In genomic region chr6:108369031-108369430, GRCm38 (mm10) we compare ENCODE assay signal across 22 mouse cellular contexts.
A peak's percentile ranks its signal among the peaks of the same experiment; 100 is the strongest.
DNase-seq lines count a peak whose midpoint lies in the region; ATAC-seq and TF ChIP-seq lines count a peak whose summit lies in the region.
"Had no signal": no experiment of that assay in that cellular context is flagged by ENCODE, and none has a peak within 500 bp of the region (broad histone marks: within the 10 kb centered on the region; RNA-seq: fewer than 3 reads in every experiment).

No protein-coding gene starts in this region.

- H3K4me2 ChIP-seq in kidney, embryonic 15.5 days = no peak overlapping the region
- H3K4me2 ChIP-seq in kidney, embryonic 16.5 days (replicated peaks; ENCODE audit: low read depth, low read length) = no peak overlapping the region
- H3K4me2 ChIP-seq in kidney, embryonic 14.5 days (replicated peaks; ENCODE audit: low read depth, low read length) = no peak overlapping the region

- no peaks in the 10 kb centered on the region for H3K9me3 ChIP-seq in kidney, embryonic 15.5 days (replicated peaks)
- no peaks in the 10 kb centered on the region for H3K9me3 ChIP-seq in kidney, embryonic 16.5 days (ENCODE audit: low read length)
- no peaks in the 10 kb centered on the region for H3K9me3 ChIP-seq in kidney, embryonic 14.5 days (ENCODE audit: control insufficient read depth, low read length)
- H3K9me3 ChIP-seq: G1E had no signal

- peak; percentile 54 for DNase-seq in kidney, adult 2 months
- peak; percentile 52 for DNase-seq in kidney, adult 9 months
- DNase-seq in kidney, postnatal 25 days = peak; percentile 23 to 42
- DNase-seq in kidney, postnatal 36 days = peak; percentile 27 to 51
- DNase-seq in kidney, postnatal 4 days = no peak
- DNase-seq: adrenal gland, adult 2 months; adrenal gland, adult 8-10 months; adrenal gland, postnatal 10 days; adrenal gland, postnatal 14 days; adrenal gland, postnatal 25 days; adrenal gland, postnatal 36 days; B cell, adult 2 months; cerebellum, adult 11 months; cerebellum, adult 11-12 months had no signal

- no peaks in the 10 kb centered on the region for H3K27me3 ChIP-seq in kidney, adult 2 months (replicated peaks; ENCODE audit: control insufficient read depth, insufficient read depth, low read length)
- no peaks in the 10 kb centered on the region for H3K27me3 ChIP-seq in kidney, embryonic 15.5 days
- no peaks in the 10 kb centered on the region for H3K27me3 ChIP-seq in kidney, embryonic 16.5 days (ENCODE audit: insufficient read depth, low read length)
- no peaks in the 10 kb centered on the region for H3K27me3 ChIP-seq in kidney, embryonic 14.5 days (ENCODE audit: control insufficient read depth, insufficient read depth, low read length)
- H3K27me3 ChIP-seq: CH12.LX, Patski had no signal

- TF ChIP-seq CTCF in kidney, adult 2 months (conservative IDR thresholded peaks at IDR 0.05; ENCODE audit: insufficient read depth, insufficient read length, low read depth, low read length) = no peak

- H3K27ac ChIP-seq in kidney, adult 2 months (ENCODE audit: insufficient read depth, low read depth, low read length) = no peak overlapping the region
- no peak overlapping the region for H3K27ac ChIP-seq in kidney, embryonic 15.5 days
- H3K27ac ChIP-seq in kidney, embryonic 16.5 days (ENCODE audit: low read length) = no peak overlapping the region
- no peak overlapping the region for H3K27ac ChIP-seq in kidney, embryonic 14.5 days (ENCODE audit: low read depth, low read length)

- 76% methylated on average over 11 of the region's 11 CpGs for WGBS in kidney, adult 2 months
- 98% methylated on average over 11 of the region's 11 CpGs for WGBS in kidney, embryonic 15.5 days
- WGBS in kidney, embryonic 16.5 days = 94% methylated on average over 11 of the region's 11 CpGs
- WGBS in kidney, embryonic 14.5 days = 95% methylated on average over 11 of the region's 11 CpGs

- TF ChIP-seq POLR2A in kidney, adult 2 months (IDR thresholded peaks at IDR 0.05; ENCODE audit: low read depth, low read length) = no peak

- no peak for ATAC-seq in kidney, embryonic 15.5 days (replicated peaks; ENCODE audit: low FRiP score)
- ATAC-seq in kidney, embryonic 16.5 days (ENCODE audit: low FRiP score, low TSS enrichment) = no peak
- ATAC-seq in kidney, embryonic 14.5 days (ENCODE audit: low FRiP score, low TSS enrichment) = no peak
- ATAC-seq: activated CD4-positive, CD25-positive, alpha-beta regulatory T cell, adult 4 months; CD4-positive, CD25-positive, alpha-beta regulatory T cell, adult 4 months; Patski had no signal

- peaks cover 12% of the 10 kb centered on the region for H3K36me3 ChIP-seq in kidney, adult 2 months (ENCODE audit: control insufficient read depth, insufficient read depth, low read length)
- peaks cover 71% of the 10 kb centered on the region for H3K36me3 ChIP-seq in kidney, embryonic 15.5 days
- H3K36me3 ChIP-seq in kidney, embryonic 16.5 days (ENCODE audit: insufficient read depth, low read length) = peaks cover 21% of the 10 kb centered on the region
- peaks cover 9% of the 10 kb centered on the region; the same call in 1 of the 2 replicates for H3K36me3 ChIP-seq in kidney, embryonic 14.5 days (ENCODE audit: control insufficient read depth, insufficient read depth, low read length)

- no peak overlapping the region for H3K4me3 ChIP-seq in kidney, adult 2 months (ENCODE audit: insufficient read depth, low read depth, low read length)
- no peak overlapping the region for H3K4me3 ChIP-seq in kidney, embryonic 15.5 days (replicated peaks)
- H3K4me3 ChIP-seq in kidney, embryonic 16.5 days (ENCODE audit: low read length) = no peak overlapping the region
- H3K4me3 ChIP-seq in kidney, embryonic 14.5 days (ENCODE audit: low read length) = no peak overlapping the region

- H3K9ac ChIP-seq in kidney, embryonic 15.5 days = no peak overlapping the region
- H3K9ac ChIP-seq in kidney, embryonic 16.5 days (replicated peaks; ENCODE audit: low read length) = no peak overlapping the region
- no peak overlapping the region for H3K9ac ChIP-seq in kidney, embryonic 14.5 days (ENCODE audit: low read depth, low read length)

- peaks cover 4% of the 10 kb centered on the region; the same call in 1 of the 2 replicates for H3K4me1 ChIP-seq in kidney, adult 2 months (ENCODE audit: control insufficient read depth, insufficient read depth, low read length)
- no peaks in the 10 kb centered on the region for H3K4me1 ChIP-seq in kidney, embryonic 15.5 days
- H3K4me1 ChIP-seq in kidney, embryonic 16.5 days (ENCODE audit: insufficient read depth, low read length) = no peaks in the 10 kb centered on the region
- H3K4me1 ChIP-seq in kidney, embryonic 14.5 days (ENCODE audit: control insufficient read depth, insufficient read depth, low read length) = no peaks in the 10 kb centered on the region

Comparison
In these comparisons a context has a peak if more than half of its experiments do, and no peak if none do; other contexts are left out.
1. DNase-seq: peak in kidney, adult 2 months (single experiment), kidney, adult 9 months (single experiment), kidney, postnatal 25 days (2 of 2) and kidney, postnatal 36 days (2 of 2); none in kidney, postnatal 4 days (0 of 2).